Mouse (Mus musculus): ENCODE results near the gene Ankrd28. TPM values are rescaled to one million over a fixed set of nuclear protein-coding genes. Genes with fewer than 3 reads are reported as not detected.

Ankrd28 gene
- polyA plus RNA-seq, 1 experiment from 2014 or later: 6.7 TPM

DNA sequence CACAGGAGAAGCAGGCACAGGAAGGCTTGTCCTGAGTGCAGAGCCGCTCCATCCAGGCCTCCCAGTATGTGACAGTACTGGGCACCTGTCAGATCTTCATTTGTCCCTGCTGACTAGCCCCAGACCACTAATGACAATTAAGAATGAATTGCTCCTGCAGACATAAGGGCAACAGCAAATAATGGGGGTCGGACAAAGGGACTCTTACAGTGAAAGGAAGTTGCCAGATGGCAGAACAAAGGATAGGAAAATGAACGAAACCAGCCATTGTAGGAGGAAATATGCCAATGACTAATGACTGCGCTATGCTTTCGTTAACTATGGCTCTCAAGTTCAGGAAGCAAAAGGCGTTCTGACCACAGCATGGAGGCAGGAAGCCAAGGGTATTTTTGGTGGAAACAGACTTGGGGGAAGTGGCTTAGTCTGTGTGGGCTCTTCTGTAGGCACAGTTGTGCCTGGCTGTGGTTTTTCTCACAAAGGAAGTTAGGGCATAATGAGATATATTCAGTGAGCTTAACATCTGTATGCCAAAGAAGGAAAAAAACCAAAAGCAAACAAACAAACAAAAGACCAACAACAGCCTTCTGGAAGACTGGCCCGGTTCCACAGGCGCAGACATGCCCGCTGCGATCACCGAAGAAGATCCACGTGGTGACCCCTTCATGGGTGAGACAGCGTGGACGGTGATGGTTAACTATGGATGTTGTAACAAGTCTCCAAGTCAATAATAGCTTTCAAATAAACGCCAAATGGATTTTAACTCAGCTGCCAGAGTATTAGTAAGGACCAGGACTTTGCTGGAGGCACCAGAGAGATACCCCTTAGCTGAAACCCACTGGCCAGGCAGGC, 160.6 kb downstream of the Ankrd28 start:
- no peak for ATAC-seq
- no peaks in the 10 kb centered on the region for H3K27me3 ChIP-seq (replicated peaks)
- H3K36me3 ChIP-seq: no peaks in the 10 kb centered on the region
- H3K4me1 ChIP-seq (replicated peaks): peaks cover 20% of the 10 kb centered on the region
- no peak overlapping the region for H3K4me3 ChIP-seq (replicated peaks)
- H3K4me2 ChIP-seq (replicated peaks): no peak overlapping the region
- H3K9ac ChIP-seq: no peak overlapping the region
- peak overlapping the region; percentile 77 for H3K27ac ChIP-seq
- no peaks in the 10 kb centered on the region for H3K9me3 ChIP-seq
- WGBS: 77% methylated on average over 15 of the region's 15 CpGs

DNA sequence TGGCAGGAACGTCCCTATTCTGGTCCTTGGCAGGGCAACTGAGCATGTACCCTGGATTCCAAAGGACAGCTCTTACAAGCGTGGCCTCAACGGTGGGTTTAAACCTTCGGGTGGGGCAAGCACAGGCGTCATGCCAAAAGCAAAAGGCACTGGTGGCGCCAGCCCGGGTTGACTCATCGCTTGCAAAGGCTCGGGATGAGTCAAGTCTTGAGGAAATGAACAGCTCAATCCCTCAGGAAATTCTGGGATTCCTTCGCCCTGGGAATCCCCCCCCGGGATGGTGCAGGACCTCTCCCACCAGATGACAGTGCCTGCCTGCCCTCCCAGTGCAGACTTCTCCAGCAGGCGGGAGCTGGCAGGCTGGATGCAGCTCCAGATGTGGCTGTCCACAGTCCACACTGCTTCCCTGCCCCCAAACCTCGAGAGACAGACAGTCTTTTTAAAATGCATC, 161.3 kb downstream of the Ankrd28 start:
- H3K27me3 ChIP-seq (replicated peaks): no peaks in the 10 kb centered on the region
- H3K36me3 ChIP-seq: no peaks in the 10 kb centered on the region
- H3K27ac ChIP-seq: peak overlapping the region; percentile 77
- peaks cover 26% of the 10 kb centered on the region for H3K4me1 ChIP-seq (replicated peaks)
- H3K4me3 ChIP-seq (replicated peaks): no peak overlapping the region
- peak; percentile 67; the same call in 1 of the 2 replicates for ATAC-seq
- no peak overlapping the region for H3K9ac ChIP-seq
- 48% methylated on average over 13 of the region's 13 CpGs for WGBS
- H3K9me3 ChIP-seq: no peaks in the 10 kb centered on the region
- 0 out of 2 replicates have a peak overlapping the region, but pooled peaks have one; percentile 22 for H3K4me2 ChIP-seq (replicated peaks)

DNA sequence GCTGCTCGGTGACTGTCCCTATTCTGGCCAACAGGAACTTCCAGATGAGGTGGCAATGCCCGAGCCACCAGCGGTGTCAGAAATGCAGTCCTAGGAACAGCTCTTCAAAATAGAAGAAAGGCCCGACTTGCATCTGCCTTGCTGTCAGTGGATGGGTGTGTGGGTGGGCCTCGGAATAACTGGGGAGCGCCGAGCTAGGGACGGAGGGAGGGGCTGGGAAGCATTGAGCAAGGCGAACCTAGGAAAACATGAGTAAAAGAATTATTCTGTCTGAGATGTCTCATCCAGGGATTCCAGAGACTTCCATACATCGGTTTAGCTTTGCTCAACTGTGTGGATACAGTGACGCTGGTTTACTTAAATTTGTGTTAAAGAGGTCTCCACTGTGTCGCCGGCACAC, 162.1 kb downstream of the Ankrd28 start:
- Histone ChIP-seq H3K9me3 (no peaks in the 10 kb centered on the region), H3K36me3 (no peaks in the 10 kb centered on the region), H3K27ac (no peak overlapping the region), H3K4me3 (replicated peaks) (no peak overlapping the region), H3K4me2 (replicated peaks) (no peak overlapping the region), H3K4me1 (replicated peaks) (peaks cover 34% of the 10 kb centered on the region), H3K9ac (no peak overlapping the region), H3K27me3 (replicated peaks) (no peaks in the 10 kb centered on the region)
- no peak for ATAC-seq
- WGBS: 86% methylated on average over 13 of the region's 13 CpGs

DNA sequence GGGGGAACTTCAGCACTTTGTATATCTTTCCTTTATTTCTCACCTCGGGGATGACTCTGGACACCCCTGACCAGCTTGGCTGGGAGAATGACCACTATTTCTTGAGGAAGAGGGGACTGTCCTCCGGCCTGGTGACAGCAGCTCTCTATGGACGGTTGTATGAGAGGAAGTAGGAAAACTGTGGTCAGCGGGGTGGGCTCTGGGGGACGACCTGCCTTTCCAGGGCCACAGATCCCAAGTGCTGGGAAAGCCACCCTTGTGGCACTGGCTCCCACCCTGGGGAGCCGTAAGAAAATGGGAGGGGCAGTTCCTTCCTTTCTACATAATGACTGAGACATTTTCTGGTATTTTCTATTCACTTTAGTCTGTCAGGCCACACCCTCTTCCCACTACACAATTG, 162.7 kb downstream of the Ankrd28 start:
- Histone ChIP-seq H3K27me3 (replicated peaks) (no peaks in the 10 kb centered on the region), H3K4me2 (replicated peaks) (no peak overlapping the region), H3K4me3 (replicated peaks) (no peak overlapping the region), H3K9me3 (no peaks in the 10 kb centered on the region), H3K9ac (no peak overlapping the region), H3K27ac (no peak overlapping the region), H3K4me1 (replicated peaks) (peaks cover 40% of the 10 kb centered on the region), H3K36me3 (no peaks in the 10 kb centered on the region)
- WGBS: 84% methylated on average over 6 of the region's 6 CpGs
- ATAC-seq: no peak

DNA sequence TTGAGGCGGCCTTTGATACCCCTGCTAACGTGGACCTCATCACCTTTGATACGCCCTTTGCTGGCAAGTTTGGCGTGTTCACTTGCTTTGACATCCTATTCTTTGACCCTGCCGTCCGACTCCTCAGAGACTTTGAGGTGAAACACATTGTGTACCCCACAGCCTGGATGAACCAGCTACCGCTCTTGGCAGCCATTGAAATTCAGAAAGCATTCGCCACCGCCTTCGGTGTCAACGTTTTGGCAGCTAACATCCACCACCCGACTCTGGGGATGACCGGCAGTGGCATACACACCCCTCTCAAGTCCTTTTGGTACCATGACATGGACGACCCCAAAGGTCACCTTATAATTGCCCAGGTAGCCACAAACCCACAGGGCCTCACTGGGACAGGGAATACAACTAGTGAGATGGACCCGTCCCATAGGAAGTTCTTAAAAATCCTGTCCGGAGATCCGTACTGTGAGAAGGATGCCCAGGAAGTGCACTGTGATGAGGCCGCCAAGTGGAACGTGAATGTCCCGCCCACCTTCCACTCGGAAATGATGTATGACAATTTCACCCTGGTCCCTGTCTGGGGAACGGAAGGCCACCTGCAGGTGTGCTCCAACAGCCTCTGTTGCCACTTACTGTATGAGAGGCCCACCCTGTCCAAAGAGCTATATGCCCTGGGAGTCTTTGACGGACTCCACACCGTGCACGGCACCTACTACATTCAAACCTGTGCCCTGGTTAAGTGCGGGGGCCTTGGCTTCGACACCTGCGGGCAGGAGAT, 163.3 kb downstream of the Ankrd28 start:
- peaks cover 46% of the 10 kb centered on the region for H3K4me1 ChIP-seq (replicated peaks)

DNA sequence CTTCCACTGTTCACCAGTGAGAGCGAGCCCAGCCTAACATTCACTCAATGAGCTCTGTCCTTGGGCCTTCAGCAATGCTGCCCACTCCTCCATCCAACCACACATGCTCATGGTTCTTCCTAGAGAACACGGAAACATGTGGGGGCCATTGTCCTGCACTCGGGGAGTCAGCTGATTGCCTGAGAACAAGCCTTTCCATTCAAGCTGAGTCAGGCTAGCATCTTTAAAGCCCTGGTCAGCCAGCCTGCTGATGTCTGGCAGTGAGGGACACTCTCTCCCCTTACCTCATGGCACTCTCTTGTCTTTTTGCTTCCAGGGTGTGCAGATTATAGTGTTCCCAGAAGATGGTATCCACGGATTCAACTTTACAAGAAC, 164.9 kb downstream of the Ankrd28 start:
- no peak overlapping the region for H3K4me3 ChIP-seq (replicated peaks)
- no peak overlapping the region for H3K9ac ChIP-seq
- peaks cover 53% of the 10 kb centered on the region for H3K4me1 ChIP-seq (replicated peaks)
- WGBS: 57% methylated on average over 4 of the region's 4 CpGs
- peak overlapping the region; percentile 48; the same call in 1 of the 2 replicates for H3K27ac ChIP-seq
- no peaks in the 10 kb centered on the region for H3K36me3 ChIP-seq
- no peaks in the 10 kb centered on the region for H3K9me3 ChIP-seq
- ATAC-seq: no peak
- no peaks in the 10 kb centered on the region for H3K27me3 ChIP-seq (replicated peaks)
- peak overlapping the region; percentile 19; the same call in 1 of the 2 replicates for H3K4me2 ChIP-seq (replicated peaks)

More for the DNA sequence above, 163.3 kb downstream of the Ankrd28 start:
- no peaks in the 10 kb centered on the region for H3K9me3 ChIP-seq
- H3K4me3 ChIP-seq (replicated peaks): no peak overlapping the region
- 95% methylated on average over 28 of the region's 28 CpGs for WGBS
- no peak for ATAC-seq
- no peak overlapping the region for H3K27ac ChIP-seq
- no peaks in the 10 kb centered on the region for H3K36me3 ChIP-seq
- no peak overlapping the region for H3K9ac ChIP-seq
- H3K27me3 ChIP-seq (replicated peaks): no peaks in the 10 kb centered on the region
- no peak overlapping the region for H3K4me2 ChIP-seq (replicated peaks)

DNA sequence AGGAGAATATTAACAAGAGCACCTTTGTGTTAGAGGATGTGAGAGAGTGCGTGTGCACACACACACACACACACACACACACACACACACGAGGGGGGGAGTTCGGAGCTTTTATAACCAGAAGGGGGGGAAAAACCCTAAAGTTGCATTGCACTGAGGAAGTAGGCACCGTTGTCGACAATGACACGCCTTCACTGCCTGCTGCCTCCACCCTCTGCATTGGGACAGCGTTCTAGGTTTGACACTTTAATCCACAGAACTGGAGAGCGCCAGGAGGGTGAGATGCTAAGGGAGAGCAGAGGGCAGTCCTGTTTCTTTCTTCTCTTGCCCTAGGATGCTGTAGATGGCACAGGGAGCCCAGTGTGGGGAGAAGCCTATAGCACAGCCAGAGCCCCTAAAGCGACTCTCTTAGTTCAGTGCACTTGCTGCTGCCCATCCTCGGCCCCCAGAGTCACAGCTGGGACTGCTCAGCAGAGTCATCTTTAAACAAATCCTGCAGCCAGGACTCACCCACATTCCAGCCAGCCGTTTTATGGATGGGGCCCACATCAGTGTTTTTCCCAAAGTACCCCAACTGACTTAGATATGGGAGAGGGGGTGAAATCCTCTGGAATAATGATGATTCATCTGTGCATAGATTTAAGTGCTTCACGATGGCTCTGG, 165.4 kb downstream of the Ankrd28 start:
- no peaks in the 10 kb centered on the region for H3K9me3 ChIP-seq
- H3K36me3 ChIP-seq: no peaks in the 10 kb centered on the region
- H3K4me2 ChIP-seq (replicated peaks): peak overlapping the region; percentile 19; the same call in 1 of the 2 replicates
- no peaks in the 10 kb centered on the region for H3K27me3 ChIP-seq (replicated peaks)
- WGBS: 40% methylated on average over 12 of the region's 12 CpGs
- no peak for ATAC-seq
- H3K9ac ChIP-seq: no peak overlapping the region
- peaks cover 57% of the 10 kb centered on the region for H3K4me1 ChIP-seq (replicated peaks)
- no peak overlapping the region for H3K4me3 ChIP-seq (replicated peaks)
- peak overlapping the region; percentile 48 for H3K27ac ChIP-seq

DNA sequence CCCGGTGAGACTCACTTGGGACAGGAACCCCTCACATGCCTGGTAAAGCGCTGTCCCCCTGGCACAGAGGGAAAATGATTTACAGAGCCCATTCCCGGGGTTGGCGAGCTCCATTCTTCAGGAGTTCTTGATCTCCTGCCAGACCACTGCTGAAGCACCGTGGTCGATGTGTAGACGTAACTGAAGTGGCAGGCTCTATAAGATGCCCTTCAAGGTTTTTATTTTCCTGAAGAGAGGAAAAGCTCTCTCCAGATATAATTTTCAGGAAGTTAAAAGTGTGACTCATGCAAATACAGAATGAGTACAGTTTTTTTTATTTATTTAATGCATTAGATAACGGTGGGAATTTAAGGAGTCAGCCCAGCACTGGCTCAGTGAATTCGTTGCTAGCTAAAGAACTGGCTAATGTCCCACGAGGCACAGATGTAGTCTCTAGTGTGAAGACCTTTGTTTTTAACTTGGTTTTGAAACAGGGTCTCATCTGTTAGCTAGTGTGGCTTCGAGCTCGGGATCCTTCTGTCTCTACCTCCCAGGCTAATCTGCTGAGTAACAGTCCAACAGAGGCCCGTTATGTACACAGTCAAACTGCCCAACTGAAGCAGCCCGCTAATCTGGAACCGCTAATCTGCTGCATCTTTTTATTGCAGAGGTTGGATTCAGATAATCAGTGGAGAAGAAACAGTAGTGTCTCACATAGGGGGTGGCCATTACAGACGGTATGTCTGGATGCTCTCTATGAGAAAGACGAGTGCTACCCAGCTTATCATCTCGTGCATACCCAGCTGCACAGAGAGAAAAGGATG, 166.2 kb downstream of the Ankrd28 start:
- ATAC-seq: no peak
- H3K36me3 ChIP-seq: no peaks in the 10 kb centered on the region
- no peak overlapping the region for H3K4me3 ChIP-seq (replicated peaks)
- H3K9ac ChIP-seq: no peak overlapping the region
- no peak overlapping the region for H3K4me2 ChIP-seq (replicated peaks)
- H3K27ac ChIP-seq: peak overlapping the region; percentile 48
- WGBS: 48% methylated on average over 18 of the region's 18 CpGs
- H3K9me3 ChIP-seq: no peaks in the 10 kb centered on the region
- no peaks in the 10 kb centered on the region for H3K27me3 ChIP-seq (replicated peaks)
- peaks cover 55% of the 10 kb centered on the region for H3K4me1 ChIP-seq (replicated peaks)

DNA sequence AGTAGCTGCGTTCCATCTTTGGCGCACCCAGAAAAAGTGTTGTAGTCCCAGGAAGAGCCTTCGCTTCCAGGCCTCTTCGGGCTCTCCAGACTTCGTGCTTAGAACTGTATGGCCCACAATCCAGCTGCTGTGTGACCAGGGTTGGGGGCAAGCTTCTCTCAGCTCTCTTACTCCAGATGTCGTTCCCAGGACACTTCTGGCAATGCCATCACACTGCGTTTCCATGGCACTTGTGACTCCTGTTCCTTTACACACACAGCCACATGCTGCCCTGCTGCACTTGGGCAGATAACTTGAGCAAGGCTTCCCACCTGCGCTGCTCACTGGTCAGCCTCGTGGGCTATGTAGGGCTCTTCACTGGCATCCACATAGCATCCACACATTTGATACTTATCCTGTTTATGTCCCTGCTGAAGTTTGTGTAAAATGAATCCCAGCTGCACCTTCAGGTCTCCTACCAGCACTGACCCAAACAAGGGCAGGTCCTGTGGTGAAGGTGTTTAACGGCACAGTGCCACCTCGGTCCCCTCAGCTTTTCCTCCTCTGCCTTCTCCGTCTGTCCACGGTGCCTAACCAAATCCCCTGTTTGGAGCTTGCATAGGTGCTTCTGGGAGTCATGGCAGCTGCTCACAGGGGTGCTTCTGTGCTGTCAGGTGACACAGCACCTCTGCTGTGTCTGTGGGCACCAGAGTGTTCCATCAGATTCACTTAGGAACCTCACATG, 166.9 kb downstream of the Ankrd28 start:
- Histone ChIP-seq H3K36me3 (no peaks in the 10 kb centered on the region), H3K9ac (no peak overlapping the region), H3K4me1 (replicated peaks) (peaks cover 52% of the 10 kb centered on the region), H3K4me2 (replicated peaks) (no peak overlapping the region), H3K27ac (peak overlapping the region; percentile 98), H3K27me3 (replicated peaks) (no peaks in the 10 kb centered on the region), H3K9me3 (no peaks in the 10 kb centered on the region), H3K4me3 (replicated peaks) (no peak overlapping the region)
- WGBS: 81% methylated on average over 13 of the region's 13 CpGs
- no peak for ATAC-seq

DNA sequence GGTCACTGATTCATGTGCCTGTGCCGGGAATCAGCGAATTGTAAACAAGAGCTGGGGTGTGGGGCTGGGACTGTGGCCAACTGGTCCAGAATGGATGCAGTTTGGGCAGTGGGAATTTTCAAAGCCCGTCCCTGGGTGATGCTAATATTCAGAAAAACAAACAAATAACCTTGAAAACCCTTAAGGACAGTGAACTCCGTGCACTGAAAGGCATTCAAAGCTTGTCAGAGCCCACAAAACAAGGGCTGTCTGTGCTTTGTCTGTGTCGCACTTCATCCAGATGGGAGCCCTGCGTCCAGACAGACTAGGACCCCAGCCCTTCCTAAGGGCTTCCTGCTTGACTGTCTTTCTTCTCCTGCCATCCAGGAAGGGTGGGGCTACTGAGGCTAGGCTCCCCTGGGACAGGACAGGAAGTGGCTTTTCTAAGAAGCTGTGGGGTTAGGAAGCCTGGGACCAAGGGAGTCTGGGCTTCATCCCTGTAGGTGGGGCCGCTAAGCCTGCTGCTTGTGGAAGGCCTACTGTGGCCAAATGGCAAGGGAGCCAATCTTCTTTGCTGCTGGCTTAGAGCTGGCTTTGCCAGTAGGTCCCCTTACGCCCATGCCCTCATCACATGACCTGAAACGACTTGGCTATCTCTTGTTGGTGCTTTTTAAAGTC, 167.8 kb downstream of the Ankrd28 start:
- peak overlapping the region; percentile 31; the same call in 1 of the 2 replicates for H3K4me3 ChIP-seq (replicated peaks)
- H3K4me1 ChIP-seq (replicated peaks): peaks cover 52% of the 10 kb centered on the region
- H3K4me2 ChIP-seq (replicated peaks): peak overlapping the region; percentile 74
- no peaks in the 10 kb centered on the region for H3K36me3 ChIP-seq
- no peaks in the 10 kb centered on the region for H3K27me3 ChIP-seq (replicated peaks)
- 26% methylated on average over 9 of the region's 9 CpGs for WGBS
- peak overlapping the region; percentile 98 for H3K27ac ChIP-seq
- no peak overlapping the region; the same call in 1 of the 2 replicates for H3K9ac ChIP-seq
- H3K9me3 ChIP-seq: no peaks in the 10 kb centered on the region
- ATAC-seq: peak; percentile 54
